Mouse (Mus musculus): ENCODE results near the gene Rps18. TPM values are rescaled to one million over a fixed set of nuclear protein-coding genes. Genes with fewer than 3 reads are reported as not detected.
"Not testable (repeated sequence)": the region's sequence is repeated elsewhere in the genome, so short reads cannot be mapped to it uniquely, and the experiment has no call there.

Rps18 gene
- total RNA-seq (2017): 1,150 and 1,883 TPM in 2 replicates

DNA sequence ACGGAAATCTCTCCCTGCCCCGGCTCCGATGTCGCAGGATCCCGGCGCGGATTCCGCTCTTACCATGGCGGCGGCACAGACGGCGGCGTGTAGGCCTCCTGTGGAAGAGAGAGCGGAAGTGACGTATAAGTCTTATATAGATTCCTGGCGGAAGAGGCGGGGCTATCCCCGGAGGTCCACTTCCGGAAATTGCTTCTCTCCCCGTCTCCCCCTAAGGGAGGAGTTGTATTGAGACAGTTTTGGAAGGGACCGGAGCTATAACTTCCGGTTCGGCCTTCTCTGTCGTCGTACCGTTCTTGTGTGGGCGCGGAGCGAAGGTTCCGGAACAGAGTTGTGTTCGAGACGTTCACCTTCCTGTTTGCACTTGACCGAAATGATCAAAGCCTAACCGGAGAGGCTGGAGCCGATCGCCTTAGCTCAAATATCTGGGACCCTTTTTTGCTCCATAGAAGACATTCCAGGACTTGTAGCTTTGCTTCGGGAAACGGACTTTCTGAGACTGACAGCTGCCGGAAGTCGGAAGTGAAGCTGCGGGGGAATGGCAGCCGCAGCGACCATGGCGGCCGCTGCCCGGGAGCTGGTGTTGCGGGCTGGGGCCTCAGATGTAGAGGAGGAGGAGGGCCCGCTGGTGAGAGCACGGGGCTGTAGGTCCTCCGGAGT, at the start of gene Rps18, which contains the start of gene Vps52:
TSS of gene Rps18 (minus strand) at position 447 of the 660 bp plus-strand sequence.
TSS of gene Vps52 (plus strand) at position 258 of the 660 bp plus-strand sequence.
- ATAC-seq (replicated peaks in 1 of 2; ENCODE audit: insufficient read depth in 1 of 2, low FRiP score in 2 of 2, low TSS enrichment in 1 of 2, low read depth in 1 of 2, poor library complexity in 2 of 2, severe bottlenecking in 2 of 2): peak; percentile 77 to 85

DNA sequence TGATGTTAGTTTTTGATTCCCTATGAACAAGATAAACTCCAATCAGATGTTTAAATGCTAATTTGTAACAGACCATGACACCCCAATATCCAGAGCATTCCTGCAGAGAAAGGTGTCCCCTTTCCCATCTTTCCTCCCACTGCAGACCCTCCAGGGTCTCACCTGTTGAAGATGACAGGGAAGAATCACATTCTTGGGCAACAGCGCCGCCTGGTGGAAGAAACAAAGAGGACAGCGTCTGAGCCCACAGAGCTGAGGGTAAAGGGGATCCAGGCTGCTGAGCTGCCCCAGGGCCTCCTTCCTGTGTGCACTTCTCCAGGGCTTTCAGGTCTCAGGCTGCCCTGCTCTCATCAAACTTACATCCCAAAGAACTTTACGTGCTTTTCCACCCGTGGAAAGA, 47.6 kb upstream of the Rps18 start:
- no peak for ATAC-seq (replicated peaks in 1 of 2; ENCODE audit: insufficient read depth in 1 of 2, low FRiP score in 2 of 2, low TSS enrichment in 1 of 2, low read depth in 1 of 2, poor library complexity in 2 of 2, severe bottlenecking in 2 of 2)

GRCm38 (mm10) chr17:34000796-34001195, 45.0 kb upstream of the Rps18 start:
- not testable (repeated sequence) for ATAC-seq (replicated peaks in 1 of 2; ENCODE audit: insufficient read depth in 1 of 2, low FRiP score in 2 of 2, low TSS enrichment in 1 of 2, low read depth in 1 of 2, poor library complexity in 2 of 2, severe bottlenecking in 2 of 2)

DNA sequence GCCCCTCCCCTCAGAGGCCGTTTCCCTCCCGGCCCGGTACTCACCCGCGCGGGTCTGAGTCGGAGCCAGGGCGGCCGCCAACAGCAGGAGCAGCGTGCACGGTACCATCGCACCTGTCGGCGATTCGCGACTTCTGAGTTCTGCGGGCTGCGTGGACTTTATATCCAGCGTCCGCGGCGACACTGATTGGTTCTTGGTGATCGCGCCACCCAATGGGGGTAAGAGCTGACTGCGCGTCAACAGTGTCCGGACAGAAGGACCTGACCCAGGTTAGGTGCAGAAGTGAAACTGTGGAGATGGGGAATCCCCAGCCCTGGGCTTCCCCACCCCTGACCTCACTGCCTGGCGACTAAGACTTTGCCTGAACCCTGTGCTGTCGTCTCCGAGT, 44.3 kb upstream of the Rps18 start, which contains the start of gene H2-K1:
TSS of gene H2-K1 (minus strand) at position 198 of the 388 bp plus-strand sequence.
- ATAC-seq (replicated peaks in 1 of 2; ENCODE audit: insufficient read depth in 1 of 2, low FRiP score in 2 of 2, low TSS enrichment in 1 of 2, low read depth in 1 of 2, poor library complexity in 2 of 2, severe bottlenecking in 2 of 2): peak; percentile 99

DNA sequence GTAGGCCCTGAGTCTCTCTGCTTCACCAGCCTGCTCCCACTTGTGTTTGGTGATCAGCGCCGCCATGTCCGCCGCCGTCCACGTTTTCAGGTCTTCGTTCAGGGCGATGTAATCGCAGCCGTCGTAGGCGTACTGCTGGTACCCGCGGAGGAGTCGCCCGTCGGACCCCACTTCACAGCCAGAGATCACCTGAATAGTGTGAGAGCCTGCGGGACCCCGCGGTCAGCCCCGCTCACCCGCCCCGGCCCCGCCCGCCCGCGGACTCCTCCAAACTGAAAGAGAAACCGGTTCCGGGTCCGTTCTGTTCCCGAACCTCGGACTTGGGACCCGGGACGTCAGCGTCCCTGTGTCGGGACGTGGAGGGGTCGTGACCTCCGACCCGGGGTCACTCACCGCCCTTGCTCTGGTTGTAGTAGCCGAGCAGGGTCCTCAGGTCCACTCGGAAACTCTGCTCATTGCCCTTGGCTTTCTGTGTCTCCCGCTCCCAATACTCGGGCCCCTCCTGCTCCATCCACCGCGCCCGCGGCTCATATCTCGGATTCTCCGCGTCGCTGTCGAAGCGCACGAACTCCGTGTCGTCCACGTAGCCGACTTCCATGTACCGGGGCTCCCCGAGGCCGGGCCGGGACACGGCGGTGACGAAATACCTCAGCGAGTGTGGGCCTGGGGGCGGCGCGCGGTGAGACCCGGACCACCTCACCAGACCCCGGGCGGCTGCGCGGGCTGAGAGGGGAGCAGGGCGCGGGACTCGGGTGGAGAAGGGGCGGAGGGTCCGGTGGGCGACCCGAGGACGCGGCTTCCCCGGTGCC, 43.7 kb upstream of the Rps18 start:
- ATAC-seq (replicated peaks in 1 of 2; ENCODE audit: insufficient read depth in 1 of 2, low FRiP score in 2 of 2, low TSS enrichment in 1 of 2, low read depth in 1 of 2, poor library complexity in 2 of 2, severe bottlenecking in 2 of 2): no peak

- not testable (repeated sequence) for ATAC-seq (replicated peaks in 1 of 2; ENCODE audit: insufficient read depth in 1 of 2, low FRiP score in 2 of 2, low TSS enrichment in 1 of 2, low read depth in 1 of 2, poor library complexity in 2 of 2, severe bottlenecking in 2 of 2)
Observed at GRCm38 (mm10) chr17:33998697-33999096, 42.9 kb upstream of the Rps18 start.

- not testable (repeated sequence) for ATAC-seq (replicated peaks in 1 of 2; ENCODE audit: insufficient read depth in 1 of 2, low FRiP score in 2 of 2, low TSS enrichment in 1 of 2, low read depth in 1 of 2, poor library complexity in 2 of 2, severe bottlenecking in 2 of 2)
Observed at GRCm38 (mm10) chr17:33997025-33997424, 41.2 kb upstream of the Rps18 start.

DNA sequence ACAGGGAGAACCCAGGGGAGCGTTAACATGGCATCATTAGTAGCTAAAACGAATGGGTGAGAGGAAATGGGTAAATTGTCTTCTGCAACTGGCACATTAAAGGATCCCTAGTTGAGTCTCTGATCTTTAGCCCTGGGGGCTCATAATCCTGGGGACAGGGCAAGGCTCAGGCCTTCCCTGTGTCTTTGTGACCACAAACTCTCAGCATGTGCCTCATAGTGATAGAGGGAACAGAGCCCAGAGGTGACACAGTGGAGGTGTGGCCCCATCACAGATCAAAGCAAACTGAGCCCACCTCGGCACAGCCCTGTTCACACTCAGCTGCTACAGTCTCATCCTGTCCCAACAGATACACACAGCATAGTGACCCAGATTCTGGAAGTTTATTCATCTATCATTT, 39.9 kb upstream of the Rps18 start:
- no peak for ATAC-seq (replicated peaks in 1 of 2; ENCODE audit: insufficient read depth in 1 of 2, low FRiP score in 2 of 2, low TSS enrichment in 1 of 2, low read depth in 1 of 2, poor library complexity in 2 of 2, severe bottlenecking in 2 of 2)

DNA sequence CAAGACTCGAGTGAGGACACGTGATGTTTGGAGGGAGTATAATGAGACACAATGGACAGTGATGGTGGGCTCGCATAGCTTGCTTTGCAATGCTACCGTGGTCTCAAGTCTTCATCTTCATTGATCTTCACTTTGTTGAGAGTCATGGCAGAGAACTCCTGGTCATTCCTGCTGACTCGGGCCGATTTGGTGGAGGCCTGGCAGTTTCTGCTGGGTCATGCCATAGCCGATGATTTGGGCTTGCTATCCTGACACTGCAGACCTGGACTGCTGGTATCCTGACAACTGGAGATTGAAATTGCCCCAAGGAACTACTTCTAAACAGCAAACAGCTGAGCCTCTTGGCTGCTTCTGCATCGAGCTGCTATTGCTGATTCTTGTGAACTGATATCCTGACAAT, 39.2 kb upstream of the Rps18 start:
- ATAC-seq (replicated peaks in 1 of 2; ENCODE audit: insufficient read depth in 1 of 2, low FRiP score in 2 of 2, low TSS enrichment in 1 of 2, low read depth in 1 of 2, poor library complexity in 2 of 2, severe bottlenecking in 2 of 2): no peak

DNA sequence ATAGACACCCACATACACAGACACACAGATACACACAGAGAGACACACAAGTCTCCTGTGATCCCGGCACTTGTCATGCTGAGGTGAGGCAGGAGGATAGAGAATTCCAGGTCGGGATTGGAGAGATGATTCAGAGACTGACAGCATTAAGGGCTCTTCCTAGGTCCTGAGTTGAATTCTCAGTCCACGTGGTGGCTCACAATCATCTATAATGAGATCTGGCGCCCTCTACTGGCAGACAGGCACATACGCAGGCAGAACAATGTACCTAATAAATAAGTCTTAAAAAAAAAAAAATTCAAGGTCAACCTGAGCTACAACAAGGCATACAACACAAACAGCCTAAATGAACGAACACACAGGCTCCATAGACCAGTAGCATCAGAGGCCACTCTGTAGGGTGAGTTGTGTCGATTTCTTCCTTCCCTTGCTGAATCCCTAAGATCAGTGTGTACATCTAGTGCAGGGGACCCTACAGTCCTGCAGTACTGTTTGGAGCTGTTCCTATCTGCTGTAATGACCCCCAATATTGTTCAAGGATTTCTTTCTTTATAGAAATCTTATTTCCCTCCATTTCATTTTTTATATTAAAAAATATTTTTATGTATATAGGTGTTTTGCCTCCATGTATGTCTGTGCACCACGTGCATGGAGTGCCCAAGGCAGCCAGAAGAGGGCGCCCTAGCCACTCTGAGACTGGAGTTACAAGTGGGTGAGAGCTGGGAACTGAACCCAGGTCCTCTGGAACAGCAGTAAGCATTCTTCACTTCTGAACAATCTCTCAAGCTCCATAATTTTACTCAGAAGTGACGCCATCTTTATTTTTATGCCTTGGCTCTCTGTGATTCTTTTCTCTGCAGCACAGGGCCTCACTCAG, 36.2 kb upstream of the Rps18 start:
- ATAC-seq (replicated peaks in 1 of 2; ENCODE audit: insufficient read depth in 1 of 2, low FRiP score in 2 of 2, low TSS enrichment in 1 of 2, low read depth in 1 of 2, poor library complexity in 2 of 2, severe bottlenecking in 2 of 2): peak; percentile 53 to 67; a peak in 3 of 4 replicates

- ATAC-seq (replicated peaks in 1 of 2; ENCODE audit: insufficient read depth in 1 of 2, low FRiP score in 2 of 2, low TSS enrichment in 1 of 2, low read depth in 1 of 2, poor library complexity in 2 of 2, severe bottlenecking in 2 of 2): not testable (repeated sequence)
Observed at GRCm38 (mm10) chr17:33982136-33982535, 26.3 kb upstream of the Rps18 start.

GRCm38 (mm10) chr17:33981192-33981909, 25.6 kb upstream of the Rps18 start:
- ATAC-seq (replicated peaks in 1 of 2; ENCODE audit: insufficient read depth in 1 of 2, low FRiP score in 2 of 2, low TSS enrichment in 1 of 2, low read depth in 1 of 2, poor library complexity in 2 of 2, severe bottlenecking in 2 of 2): peak; percentile 69 to 77

DNA sequence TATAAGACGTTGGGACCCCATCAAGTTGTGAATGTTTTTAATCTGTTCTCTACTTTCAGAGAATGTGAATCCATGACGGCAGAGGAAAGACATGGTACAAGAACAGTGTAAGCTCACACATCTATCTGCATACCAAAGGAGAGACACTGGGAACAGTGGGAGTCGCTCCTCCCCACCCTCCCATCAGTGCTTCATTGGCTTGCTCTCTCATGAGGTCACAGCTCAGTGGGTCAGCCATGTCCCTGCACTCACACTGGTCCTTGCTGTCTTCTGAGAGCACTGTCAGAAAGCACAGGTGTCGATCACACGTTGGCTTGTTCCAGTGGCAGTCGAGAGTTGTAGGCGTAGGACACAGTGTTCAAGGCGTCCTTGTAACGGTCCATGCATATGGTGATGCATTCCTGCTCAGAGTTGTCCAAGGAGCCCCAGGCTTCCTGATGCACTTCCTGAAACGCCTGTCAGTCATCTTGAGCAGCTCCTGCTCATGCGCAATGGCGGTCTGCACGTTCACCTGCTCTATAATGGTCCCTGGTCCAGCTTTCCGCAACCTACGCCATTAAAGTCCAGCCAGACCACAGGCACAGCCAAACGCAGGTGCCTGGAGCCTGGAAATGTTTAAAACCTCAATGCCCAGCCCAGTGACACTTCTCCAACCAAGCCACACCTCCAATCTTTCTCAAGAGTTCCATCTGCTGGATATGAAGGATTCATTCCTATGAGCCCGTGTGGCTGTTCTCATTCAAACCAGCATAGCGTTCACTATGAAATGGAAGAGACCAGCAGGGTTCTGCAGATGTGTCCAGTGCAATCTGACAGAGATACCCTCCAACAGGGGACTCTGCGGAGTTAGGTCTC, 24.6 kb upstream of the Rps18 start:
- no peak for ATAC-seq (replicated peaks in 1 of 2; ENCODE audit: insufficient read depth in 1 of 2, low FRiP score in 2 of 2, low TSS enrichment in 1 of 2, low read depth in 1 of 2, poor library complexity in 2 of 2, severe bottlenecking in 2 of 2)

DNA sequence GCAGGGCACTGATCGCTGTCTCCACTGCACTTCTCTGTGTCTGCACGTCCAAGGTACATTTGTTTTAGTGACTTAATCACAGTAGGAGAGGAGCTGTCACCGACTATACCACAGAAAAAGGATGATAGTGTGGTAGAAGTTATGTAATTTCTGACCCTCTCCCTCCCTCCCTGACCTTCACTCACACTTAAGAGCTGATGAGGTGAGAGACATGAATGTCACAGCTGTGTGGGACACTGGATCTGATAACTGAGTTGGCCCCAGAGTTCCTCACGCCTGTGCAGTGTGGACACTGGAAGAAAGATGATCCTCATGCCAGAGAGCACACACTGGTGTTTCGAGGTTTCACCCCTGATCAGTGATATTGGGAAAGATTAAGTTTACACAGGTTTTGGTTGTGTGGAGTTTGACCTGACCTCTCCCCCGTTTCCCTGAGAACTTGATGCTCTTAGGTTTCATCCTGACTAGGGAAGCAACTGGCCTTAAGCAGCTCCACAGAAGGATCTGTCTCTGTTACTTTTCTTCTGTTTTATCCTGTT, 23.8 kb upstream of the Rps18 start:
- no peak for ATAC-seq (replicated peaks in 1 of 2; ENCODE audit: insufficient read depth in 1 of 2, low FRiP score in 2 of 2, low TSS enrichment in 1 of 2, low read depth in 1 of 2, poor library complexity in 2 of 2, severe bottlenecking in 2 of 2)

GRCm38 (mm10) chr17:33978631-33979031, 22.8 kb upstream of the Rps18 start:
- peak; percentile 91 for ATAC-seq (replicated peaks in 1 of 2; ENCODE audit: insufficient read depth in 1 of 2, low FRiP score in 2 of 2, low TSS enrichment in 1 of 2, low read depth in 1 of 2, poor library complexity in 2 of 2, severe bottlenecking in 2 of 2)
